Mouse (Mus musculus) liver, embryonic 14.5 days (tissue): ENCODE measurements at regions not wholly inside any gene's neighbourhood (a gene's known extent, or its start where the extent isn't known, plus 50 kb on each side); places are given as distances from the start of the nearest gene placed in this dataset.

Experiments used
- ATAC-seq: fragments of 200-750 bp; cut with Nextera tagmentation; 2 replicates; pipeline ENCODE4 v1.8.0; 2017; ENCODE audit warnings: moderate number of reproducible peaks, mild to moderate bottlenecking, moderate library complexity; ENCODE audit not compliant: insufficient read depth
- DNase-seq, 3 experiments: peaks; one replicate each; pipeline ENCODE4 v3.0.0-alpha.2; 2012 to 2013; ENCODE audit warnings: low read depth in 3 of 3, low spot score in 3 of 3
- H3K27ac ChIP-seq: fragments of 300-500 bp; sonication (generic); 2 replicates; pipeline ENCODE4 v1.5.1; 2014; ENCODE audit warnings: moderate library complexity, mild to moderate bottlenecking, control low read depth, inconsistent platforms
- H3K27me3 ChIP-seq: fragments of 300-500 bp; sonication (generic); 2 replicates; pipeline ENCODE4 v1.6.1; 2014; ENCODE audit warnings: mild to moderate bottlenecking, low read length, moderate library complexity; ENCODE audit not compliant: control insufficient read depth, insufficient read depth
- H3K36me3 ChIP-seq: fragments of 300-500 bp; sonication (generic); replicated peaks from 2 replicates; pipeline ENCODE4 v1.6.1; 2014; ENCODE audit warnings: low read depth; ENCODE audit not compliant: control insufficient read depth, insufficient read depth
- H3K4me1 ChIP-seq, 2 experiments: fragments of 200-500 bp in 1 of 2; fragments of 300-500 bp in 1 of 2; sonication (generic) in 1 of 2; replicated peaks; 2 replicates each; pipeline ENCODE4 v1.6.1; 2012 to 2014; ENCODE audit warnings: antibody characterized with exemption in 1 of 2, inconsistent platforms in 1 of 2, low read length in 1 of 2; ENCODE audit not compliant: control insufficient read depth in 2 of 2, insufficient read depth in 2 of 2
- H3K4me2 ChIP-seq: fragments of 300-500 bp; sonication (generic); 2 replicates; pipeline ENCODE4 v1.6.1; 2014; ENCODE audit warnings: low read depth, mild to moderate bottlenecking, control low read depth, moderate library complexity
- H3K4me3 ChIP-seq, 2 experiments: fragments of 200-500 bp in 1 of 2; fragments of 300-500 bp in 1 of 2; sonication (generic) in 1 of 2; 2 replicates each; pipeline ENCODE4 v1.5.1; 2012 to 2014; ENCODE audit warnings: low read depth in 2 of 2, low read length in 2 of 2, mild to moderate bottlenecking in 2 of 2, control low read depth in 1 of 2, inconsistent platforms in 1 of 2, moderate library complexity in 1 of 2; ENCODE audit not compliant: insufficient read depth in 1 of 2
- H3K9ac ChIP-seq: fragments of 300-500 bp; sonication (generic); replicated peaks from 2 replicates; pipeline ENCODE4 v1.6.1; 2014; ENCODE audit warnings: mild to moderate bottlenecking, control low read depth, moderate library complexity
- H3K9me3 ChIP-seq: fragments of 300-500 bp; sonication (generic); 2 replicates; pipeline ENCODE4 v1.6.1; 2016; ENCODE audit warnings: low read length, mixed read lengths; ENCODE audit not compliant: control insufficient read depth
- CTCF ChIP-seq: IDR thresholded peaks from 2 replicates; pipeline ENCODE4 v1.5.1; 2016; ENCODE audit warnings: antibody characterized with exemption, low read depth, control low read depth
- EP300 ChIP-seq: IDR thresholded peaks from 2 replicates; pipeline ENCODE4 v1.6.1; 2016; ENCODE audit warnings: antibody characterized with exemption, low read depth
- WGBS: fragments of 180-500 bp; shearing (Covaris S2); extraction: QIAGEN DNeasy Blood & Tissue Kit; methylation state at CpG from one replicate; pipeline ENCODE4 v1.1.7; 2014; ENCODE audit not compliant: insufficient replicate concordance; 5-methylcytosine and 5-hydroxymethylcytosine counted together

DNA sequence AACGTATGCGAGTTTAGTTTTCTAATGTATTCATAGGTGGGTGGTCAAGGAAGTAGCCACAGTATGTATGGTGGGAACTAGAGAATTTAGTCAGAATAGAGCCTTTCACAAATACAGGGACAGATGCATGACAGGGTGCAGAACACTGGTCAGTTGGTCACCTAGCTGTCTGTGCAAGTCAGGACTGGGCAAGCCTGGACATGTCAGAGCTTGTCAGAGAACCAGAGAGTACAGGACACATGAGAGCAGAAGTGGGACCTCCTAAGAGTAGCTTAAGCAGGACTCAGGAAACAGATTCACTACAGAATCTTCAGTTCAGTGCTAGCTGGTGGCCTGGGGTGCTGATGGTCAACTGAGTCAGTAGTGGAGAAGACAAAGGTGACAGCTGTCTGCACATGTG lies 395.7 kb upstream of the Tnp1 start:
- no peak overlapping the region for H3K27ac ChIP-seq
- H3K27me3 ChIP-seq: no peaks in the 10 kb centered on the region
- 73% methylated on average over 2 of the region's 2 CpGs for WGBS
- TF ChIP-seq EP300 (no peak), CTCF (no peak)
- no peak for DNase-seq
- H3K9me3 ChIP-seq: no peaks in the 10 kb centered on the region
- ATAC-seq: no peak
- no peaks in the 10 kb centered on the region for H3K36me3 ChIP-seq
- no peak overlapping the region for H3K9ac ChIP-seq
- no peak overlapping the region for H3K4me3 ChIP-seq
- H3K4me2 ChIP-seq: no peak overlapping the region
- H3K4me1 ChIP-seq: no peaks in the 10 kb centered on the region

DNA sequence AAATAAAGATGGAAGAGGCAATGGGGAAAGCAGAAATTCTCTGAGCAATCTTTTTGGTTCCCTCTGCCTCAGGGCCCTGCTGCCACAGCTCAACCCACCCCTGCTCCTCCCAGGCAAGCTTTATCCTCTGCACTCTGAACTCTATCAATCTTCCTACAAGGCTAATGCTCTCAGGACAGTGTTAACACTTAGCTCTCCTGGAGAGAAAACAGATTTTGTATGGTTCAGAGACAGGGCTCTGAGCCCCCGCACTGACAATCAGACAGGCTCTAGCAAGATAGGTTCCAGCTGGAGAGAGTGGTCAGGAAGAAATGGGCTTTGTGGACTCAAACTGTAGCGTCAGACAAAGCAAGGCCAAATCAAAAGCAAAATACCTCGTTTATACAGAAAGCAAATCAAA lies 383.5 kb upstream of the Tnp1 start:
- no peak for ATAC-seq
- TF ChIP-seq EP300 (no peak), CTCF (no peak)

DNA sequence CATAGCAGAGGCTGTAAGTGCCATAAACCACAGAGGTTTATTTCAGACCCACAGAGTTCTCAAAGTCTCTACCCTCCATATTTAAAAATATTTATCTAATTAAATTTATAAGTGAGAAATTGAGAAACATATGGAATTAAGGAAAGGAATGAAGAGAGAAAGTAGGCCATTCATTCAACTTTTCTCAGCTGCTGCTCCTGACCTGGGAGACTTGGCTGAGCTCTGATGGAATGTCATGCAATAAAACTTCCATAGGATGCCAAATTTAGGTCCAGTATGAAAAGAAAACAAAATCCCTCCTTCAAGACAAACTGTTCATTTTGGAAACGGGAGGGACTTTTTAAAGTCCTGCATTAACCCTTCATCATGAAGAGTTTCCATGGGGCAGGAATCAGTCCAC lies 379.3 kb upstream of the Tnp1 start:
- TF ChIP-seq CTCF: no peak
- no peak for TF ChIP-seq EP300

More for the DNA sequence above, 383.5 kb upstream of the Tnp1 start:
- H3K9ac ChIP-seq: no peak overlapping the region
- no peaks in the 10 kb centered on the region for H3K9me3 ChIP-seq
- H3K27me3 ChIP-seq: no peaks in the 10 kb centered on the region
- H3K4me3 ChIP-seq: no peak overlapping the region
- H3K27ac ChIP-seq: no peak overlapping the region
- no peak for DNase-seq
- 50% methylated on average over 3 of the region's 3 CpGs for WGBS
- H3K36me3 ChIP-seq: no peaks in the 10 kb centered on the region
- H3K4me2 ChIP-seq: no peak overlapping the region
- H3K4me1 ChIP-seq: no peaks in the 10 kb centered on the region

DNA sequence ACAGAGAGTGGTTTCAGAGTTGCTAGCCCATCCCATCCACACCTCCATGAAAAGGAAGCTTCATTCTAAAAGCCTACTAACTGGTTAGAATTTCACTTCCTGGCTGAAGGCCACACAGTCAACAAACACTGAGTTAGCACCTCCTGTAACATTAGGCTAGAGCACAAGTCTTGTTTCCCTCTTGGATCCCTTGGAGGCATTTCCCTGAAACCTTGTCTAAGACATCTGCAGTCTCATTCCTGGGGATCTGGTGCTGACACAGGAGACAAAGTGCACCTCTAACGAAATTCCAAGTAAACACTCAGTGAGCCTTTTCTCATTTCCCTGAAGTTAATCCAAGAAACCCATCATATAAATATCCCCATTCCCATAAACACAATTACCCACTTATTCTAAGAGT lies 378.8 kb upstream of the Tnp1 start:
- 38% methylated on average over 1 of the region's 1 CpGs for WGBS
- no peak for ATAC-seq
- H3K36me3 ChIP-seq: no peaks in the 10 kb centered on the region
- no peak overlapping the region for H3K27ac ChIP-seq
- no peak for TF ChIP-seq EP300
- TF ChIP-seq CTCF: no peak
- H3K27me3 ChIP-seq: no peaks in the 10 kb centered on the region
- no peak overlapping the region for H3K4me3 ChIP-seq
- no peak overlapping the region for H3K9ac ChIP-seq
- DNase-seq: no peak
- H3K4me2 ChIP-seq: no peak overlapping the region
- no peaks in the 10 kb centered on the region for H3K4me1 ChIP-seq
- H3K9me3 ChIP-seq: no peaks in the 10 kb centered on the region

More for the DNA sequence above, 379.3 kb upstream of the Tnp1 start:
- DNase-seq (no peak), ATAC-seq (no peak)
- no peak overlapping the region for H3K4me3 ChIP-seq
- H3K9me3 ChIP-seq: no peaks in the 10 kb centered on the region
- H3K4me2 ChIP-seq: no peak overlapping the region
- H3K36me3 ChIP-seq: no peaks in the 10 kb centered on the region
- no peak overlapping the region for H3K27ac ChIP-seq
- H3K9ac ChIP-seq: no peak overlapping the region
- 45% methylated on average over 1 of the region's 1 CpGs for WGBS
- no peaks in the 10 kb centered on the region for H3K4me1 ChIP-seq
- H3K27me3 ChIP-seq: no peaks in the 10 kb centered on the region

DNA sequence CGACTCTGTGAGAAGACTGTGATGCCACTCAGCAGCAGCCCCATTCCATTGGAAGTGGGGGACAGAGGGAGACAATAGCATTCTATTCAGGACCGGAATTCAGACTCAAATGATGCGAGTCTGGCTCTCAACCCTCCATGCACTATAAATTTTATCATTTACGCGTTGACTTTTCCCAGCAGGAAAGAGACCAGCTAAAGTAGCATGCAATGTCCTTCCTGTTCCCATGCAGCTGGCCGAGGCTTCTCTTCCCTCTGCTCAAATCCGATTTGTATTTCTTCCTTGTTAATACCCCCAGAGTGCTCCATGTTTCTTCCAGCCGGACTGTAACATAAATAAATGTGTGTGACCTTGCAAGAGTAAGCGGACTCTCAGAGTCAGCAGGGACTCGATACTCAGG lies 376.4 kb upstream of the Tnp1 start:
- DNase-seq: no peak
- 65% methylated on average over 10 of the region's 10 CpGs for WGBS
- no peak overlapping the region for H3K9ac ChIP-seq
- ATAC-seq: no peak
- H3K27me3 ChIP-seq: no peaks in the 10 kb centered on the region
- H3K4me2 ChIP-seq: no peak overlapping the region
- H3K9me3 ChIP-seq: no peaks in the 10 kb centered on the region
- no peak overlapping the region for H3K27ac ChIP-seq
- no peaks in the 10 kb centered on the region for H3K36me3 ChIP-seq
- TF ChIP-seq EP300 (no peak), CTCF (no peak)
- H3K4me3 ChIP-seq: no peak overlapping the region
- no peaks in the 10 kb centered on the region for H3K4me1 ChIP-seq
